Mouse (Mus musculus): ENCODE data around the gene Galnt14. TPM values are rescaled to one million over a fixed set of nuclear protein-coding genes. Genes with fewer than 3 reads are reported as not detected.

Galnt14 gene
- polyA plus RNA-seq, 1 experiment: not detected

DNA sequence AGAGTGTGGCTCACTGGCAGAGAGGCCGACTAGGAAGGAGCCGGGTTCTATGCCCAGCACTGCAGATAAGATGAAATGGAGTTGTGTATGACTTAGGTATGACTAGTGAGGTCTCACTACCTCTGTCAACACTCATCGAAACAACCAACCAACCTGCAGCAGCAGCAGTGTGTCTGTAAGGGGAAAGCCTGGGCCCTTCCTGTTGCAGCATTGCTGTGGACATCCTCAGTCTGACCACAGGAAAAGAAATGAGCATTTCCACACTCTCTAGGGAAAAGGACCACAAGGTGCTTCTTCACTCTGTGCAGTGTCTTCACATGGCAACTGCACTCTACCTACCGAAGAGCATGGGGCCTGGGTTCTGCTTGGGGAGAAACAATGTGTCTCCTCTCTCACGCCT is 73.3 kb downstream of the Galnt14 start:
- H3K79me2 ChIP-seq (ENCODE audit: control insufficient read depth, insufficient read depth): no peaks in the 10 kb centered on the region
- TF ChIP-seq MYOD1 (IDR thresholded peaks at IDR 0.05; ENCODE audit: control insufficient read depth, insufficient read length, low read depth): no peak
- no peak for TF ChIP-seq MAX (IDR thresholded peaks at IDR 0.05)
- no peak for TF ChIP-seq USF1 (IDR thresholded peaks at IDR 0.05; ENCODE audit: low read depth)
- no peak for TF ChIP-seq CEBPB (IDR thresholded peaks at IDR 0.05; ENCODE audit: low read depth)
- TF ChIP-seq MYOG (IDR thresholded peaks at IDR 0.05; ENCODE audit: control insufficient read depth, extremely low read depth, insufficient read length): no peak
- TF ChIP-seq CTCF (IDR thresholded peaks at IDR 0.05; ENCODE audit: control insufficient read depth, insufficient read depth, insufficient read length): no peak
- no peak for TF ChIP-seq FOSL1 (IDR thresholded peaks at IDR 0.05; ENCODE audit: insufficient read depth, low read length, poor library complexity, severe bottlenecking)
- no peaks in the 10 kb centered on the region for H3K27me3 ChIP-seq (ENCODE audit: control insufficient read depth, insufficient read depth, insufficient read length)
- H3K4me3 ChIP-seq (ENCODE audit: insufficient read depth, poor library complexity, severe bottlenecking): no peak overlapping the region
- no peaks in the 10 kb centered on the region for H3K79me3 ChIP-seq (ENCODE audit: low read depth)
- H3ac ChIP-seq (ENCODE audit: control insufficient read depth, insufficient read length, low read depth): no peak overlapping the region
- no peaks in the 10 kb centered on the region for H3K36me3 ChIP-seq (ENCODE audit: control insufficient read depth, insufficient read depth)

DNA sequence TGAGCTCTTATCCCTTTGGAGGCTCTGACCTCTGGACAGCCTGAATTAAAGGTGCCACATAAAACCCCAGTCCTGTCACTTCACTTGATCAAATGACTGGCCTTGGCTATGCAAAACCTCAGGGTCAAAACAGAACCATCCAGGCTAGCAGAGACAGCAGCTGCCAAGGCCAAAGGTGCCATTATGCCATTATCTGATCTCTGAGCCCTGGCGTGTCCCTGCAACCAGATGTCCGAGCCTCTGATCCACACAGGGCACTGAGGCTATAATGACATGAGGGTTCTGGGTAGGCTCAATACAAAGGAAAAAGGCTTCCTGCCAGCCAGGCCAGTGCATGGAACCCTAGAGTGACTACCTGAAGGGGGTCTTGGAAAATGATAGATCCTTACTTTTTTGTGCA is 75.4 kb downstream of the Galnt14 start:
- Histone ChIP-seq H3K27me3 (ENCODE audit: control insufficient read depth, insufficient read depth, insufficient read length) (no peaks in the 10 kb centered on the region), H3K79me3 (ENCODE audit: low read depth) (no peaks in the 10 kb centered on the region), H3K79me2 (ENCODE audit: control insufficient read depth, insufficient read depth) (no peaks in the 10 kb centered on the region), H3K4me3 (ENCODE audit: insufficient read depth, poor library complexity, severe bottlenecking) (no peak overlapping the region), H3K36me3 (ENCODE audit: control insufficient read depth, insufficient read depth) (no peaks in the 10 kb centered on the region), H3ac (ENCODE audit: control insufficient read depth, insufficient read length, low read depth) (no peak overlapping the region)
- TF ChIP-seq FOSL1 (IDR thresholded peaks at IDR 0.05; ENCODE audit: insufficient read depth, low read length, poor library complexity, severe bottlenecking): no peak
- TF ChIP-seq CEBPB (IDR thresholded peaks at IDR 0.05; ENCODE audit: low read depth): no peak
- no peak for TF ChIP-seq MYOD1 (IDR thresholded peaks at IDR 0.05; ENCODE audit: control insufficient read depth, insufficient read length, low read depth)
- TF ChIP-seq MAX (IDR thresholded peaks at IDR 0.05): no peak
- no peak for TF ChIP-seq USF1 (IDR thresholded peaks at IDR 0.05; ENCODE audit: low read depth)
- no peak for TF ChIP-seq MYOG (IDR thresholded peaks at IDR 0.05; ENCODE audit: control insufficient read depth, extremely low read depth, insufficient read length)
- TF ChIP-seq CTCF (IDR thresholded peaks at IDR 0.05; ENCODE audit: control insufficient read depth, insufficient read depth, insufficient read length): no peak

DNA sequence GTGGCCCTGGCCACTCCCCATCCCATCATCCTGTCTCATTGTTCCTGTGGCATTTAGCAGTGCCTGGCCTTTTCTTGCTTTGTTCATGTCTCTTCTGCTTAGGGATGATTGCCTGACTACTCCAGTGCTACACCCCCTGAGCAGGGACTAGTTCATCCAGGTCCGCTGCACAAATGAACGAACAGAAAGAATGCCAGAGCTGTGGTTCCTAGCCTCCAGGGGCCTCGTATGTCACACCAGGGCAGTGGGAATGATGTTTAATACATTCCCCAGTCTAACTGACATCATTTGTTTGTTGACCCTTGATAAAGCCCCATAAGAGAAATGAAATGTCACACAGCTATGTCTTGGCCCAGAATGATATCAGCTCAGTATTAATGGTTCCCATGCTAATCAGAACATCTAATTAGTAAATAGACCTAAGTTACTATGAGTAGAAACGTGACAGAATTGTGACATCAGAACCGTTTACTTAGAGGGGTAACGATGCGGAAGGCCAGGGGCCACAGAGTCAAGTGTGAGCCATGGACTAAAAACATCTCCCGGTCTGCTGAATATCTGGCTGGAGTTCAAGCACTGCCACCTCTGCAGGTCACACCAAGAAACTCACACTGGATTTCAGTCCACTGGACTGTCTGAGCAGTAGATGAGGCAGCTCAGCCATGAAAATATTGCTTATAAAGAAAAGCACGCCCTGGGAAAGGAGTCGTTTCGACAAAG is 76.1 kb downstream of the Galnt14 start:
- Histone ChIP-seq H3K27me3 (ENCODE audit: control insufficient read depth, insufficient read depth, insufficient read length) (no peaks in the 10 kb centered on the region), H3K36me3 (ENCODE audit: control insufficient read depth, insufficient read depth) (no peaks in the 10 kb centered on the region), H3K4me3 (ENCODE audit: insufficient read depth, poor library complexity, severe bottlenecking) (no peak overlapping the region), H3K79me3 (ENCODE audit: low read depth) (no peaks in the 10 kb centered on the region), H3K79me2 (ENCODE audit: control insufficient read depth, insufficient read depth) (no peaks in the 10 kb centered on the region), H3ac (ENCODE audit: control insufficient read depth, insufficient read length, low read depth) (no peak overlapping the region)
- TF ChIP-seq USF1 (IDR thresholded peaks at IDR 0.05; ENCODE audit: low read depth): no peak

DNA sequence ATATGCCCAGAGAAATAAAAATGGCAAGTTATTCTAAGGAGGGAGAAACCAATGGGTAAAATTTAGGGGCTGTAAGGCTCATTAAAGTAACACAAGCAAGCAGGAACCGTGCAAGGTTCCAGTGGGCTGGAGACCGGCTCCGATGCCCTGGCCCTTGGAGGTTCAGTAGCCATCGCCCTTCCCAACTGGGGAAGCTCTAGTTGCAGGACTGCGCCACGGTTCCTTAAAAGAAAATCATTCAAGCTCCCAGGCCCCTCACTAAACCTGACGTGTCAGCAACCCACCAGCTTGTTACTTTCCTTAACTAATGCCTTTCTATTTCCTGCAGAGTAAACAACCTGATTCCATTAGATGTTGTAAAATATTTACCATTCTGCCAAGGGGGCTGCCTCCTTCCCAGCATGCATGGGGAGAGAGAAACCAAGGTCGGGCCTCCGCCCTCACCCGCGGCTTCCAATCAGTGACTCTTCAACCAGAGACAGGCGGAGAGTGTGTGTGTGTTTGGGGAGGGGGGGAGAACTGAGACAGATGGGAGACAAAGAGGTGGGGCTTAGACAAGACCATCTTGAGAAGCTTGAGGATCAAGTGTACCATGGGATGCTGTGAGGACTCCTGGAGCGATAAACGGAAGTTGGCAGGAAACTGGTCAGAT is 81.9 kb downstream of the Galnt14 start:
- H3K36me3 ChIP-seq (ENCODE audit: control insufficient read depth, insufficient read depth): no peaks in the 10 kb centered on the region
- H3K79me2 ChIP-seq (ENCODE audit: control insufficient read depth, insufficient read depth): no peaks in the 10 kb centered on the region
- no peak overlapping the region for H3K4me3 ChIP-seq (ENCODE audit: insufficient read depth, poor library complexity, severe bottlenecking)
- H3K27me3 ChIP-seq (ENCODE audit: control insufficient read depth, insufficient read depth, insufficient read length): no peaks in the 10 kb centered on the region
- no peaks in the 10 kb centered on the region for H3K79me3 ChIP-seq (ENCODE audit: low read depth)
- H3ac ChIP-seq (ENCODE audit: control insufficient read depth, insufficient read length, low read depth): no peak overlapping the region
- TF ChIP-seq MAX (IDR thresholded peaks at IDR 0.05) (no peak), FOSL1 (IDR thresholded peaks at IDR 0.05; ENCODE audit: insufficient read depth, low read length, poor library complexity, severe bottlenecking) (no peak), MYOD1 (IDR thresholded peaks at IDR 0.05; ENCODE audit: control insufficient read depth, insufficient read length, low read depth) (no peak)

DNA sequence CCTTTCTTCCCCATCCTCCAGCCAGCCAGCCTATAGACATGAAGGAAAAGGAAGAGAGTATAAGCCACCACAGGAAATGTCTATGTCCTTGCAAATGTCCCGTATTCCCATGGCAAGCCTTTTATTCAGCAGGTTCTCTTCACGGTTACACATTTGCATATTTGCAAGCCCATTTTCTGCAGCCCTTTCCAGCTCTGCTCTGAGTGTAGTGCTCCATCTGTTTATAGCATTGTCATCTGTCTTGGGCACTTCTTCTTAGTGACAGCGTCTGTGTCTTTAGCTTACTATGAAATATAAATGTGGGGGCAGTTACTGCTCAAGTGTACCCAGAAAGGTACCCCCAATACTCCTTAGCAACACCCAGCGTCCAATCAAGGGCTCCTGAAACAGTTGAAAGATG is 83.3 kb downstream of the Galnt14 start:
- Histone ChIP-seq H3K27me3 (ENCODE audit: control insufficient read depth, insufficient read depth, insufficient read length) (no peaks in the 10 kb centered on the region), H3K79me2 (ENCODE audit: control insufficient read depth, insufficient read depth) (no peaks in the 10 kb centered on the region), H3ac (ENCODE audit: control insufficient read depth, insufficient read length, low read depth) (no peak overlapping the region), H3K36me3 (ENCODE audit: control insufficient read depth, insufficient read depth) (no peaks in the 10 kb centered on the region), H3K79me3 (ENCODE audit: low read depth) (no peaks in the 10 kb centered on the region), H3K4me3 (ENCODE audit: insufficient read depth, poor library complexity, severe bottlenecking) (no peak overlapping the region)
- TF ChIP-seq MYOG (IDR thresholded peaks at IDR 0.05; ENCODE audit: control insufficient read depth, extremely low read depth, insufficient read length) (no peak), MAX (IDR thresholded peaks at IDR 0.05) (no peak), CEBPB (IDR thresholded peaks at IDR 0.05; ENCODE audit: low read depth) (no peak), FOSL1 (IDR thresholded peaks at IDR 0.05; ENCODE audit: insufficient read depth, low read length, poor library complexity, severe bottlenecking) (no peak), USF1 (IDR thresholded peaks at IDR 0.05; ENCODE audit: low read depth) (no peak), CTCF (IDR thresholded peaks at IDR 0.05; ENCODE audit: control insufficient read depth, insufficient read depth, insufficient read length) (no peak), MYOD1 (IDR thresholded peaks at IDR 0.05; ENCODE audit: control insufficient read depth, insufficient read length, low read depth) (no peak)

DNA sequence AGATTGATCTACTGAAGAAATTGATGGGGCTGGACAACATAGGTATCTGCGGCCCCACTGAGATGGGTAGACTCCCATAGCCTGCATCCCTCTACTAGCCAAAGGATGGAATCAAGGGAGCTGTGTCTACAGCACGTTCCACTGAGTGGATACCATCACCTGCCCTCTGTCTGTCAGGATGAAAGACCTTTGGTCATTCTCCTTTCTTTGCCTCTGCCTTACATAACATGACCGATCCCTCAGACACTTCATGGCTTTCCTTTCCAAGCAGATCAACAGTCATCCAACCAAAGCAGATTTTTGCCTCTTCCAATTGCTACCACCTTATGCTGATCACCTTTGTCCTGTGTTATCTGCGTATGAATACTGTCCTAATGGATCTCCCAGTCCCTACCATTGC is 90.2 kb downstream of the Galnt14 start:
- H3K79me3 ChIP-seq (ENCODE audit: low read depth): no peaks in the 10 kb centered on the region
- TF ChIP-seq CEBPB (IDR thresholded peaks at IDR 0.05; ENCODE audit: low read depth) (no peak), MYOD1 (IDR thresholded peaks at IDR 0.05; ENCODE audit: control insufficient read depth, insufficient read length, low read depth) (no peak), MAX (IDR thresholded peaks at IDR 0.05) (no peak), FOSL1 (IDR thresholded peaks at IDR 0.05; ENCODE audit: insufficient read depth, low read length, poor library complexity, severe bottlenecking) (no peak), USF1 (IDR thresholded peaks at IDR 0.05; ENCODE audit: low read depth) (no peak), MYOG (IDR thresholded peaks at IDR 0.05; ENCODE audit: control insufficient read depth, extremely low read depth, insufficient read length) (no peak)
- H3K27me3 ChIP-seq (ENCODE audit: control insufficient read depth, insufficient read depth, insufficient read length): no peaks in the 10 kb centered on the region
- H3K79me2 ChIP-seq (ENCODE audit: control insufficient read depth, insufficient read depth): no peaks in the 10 kb centered on the region
- no peak overlapping the region for H3K4me3 ChIP-seq (ENCODE audit: insufficient read depth, poor library complexity, severe bottlenecking)
- H3ac ChIP-seq (ENCODE audit: control insufficient read depth, insufficient read length, low read depth): no peak overlapping the region
- no peaks in the 10 kb centered on the region for H3K36me3 ChIP-seq (ENCODE audit: control insufficient read depth, insufficient read depth)
